Mouse (Mus musculus) brain, embryonic 14.5 days (tissue): ENCODE results near the gene Rhpn2. TPM values are rescaled to one million over a fixed set of nuclear protein-coding genes. Genes with fewer than 3 reads are reported as not detected.

Source experiments
- DNase-seq: peaks from one replicate; pipeline ENCODE4 v3.0.0-alpha.2; 2011; ENCODE audit warnings: low read depth
- CTCF ChIP-seq: fragments of 200-500 bp; IDR thresholded peaks from 2 replicates; pipeline ENCODE4 v1.5.1; 2012; ENCODE audit warnings: inconsistent platforms, mild to moderate bottlenecking, moderate library complexity, borderline replicate concordance; ENCODE audit not compliant: insufficient read depth, insufficient read length; ENCODE audit errors: extremely low read depth
- POLR2A ChIP-seq: fragments of 200-500 bp; IDR thresholded peaks from 2 replicates; pipeline ENCODE4 v1.6.1; 2012; ENCODE audit warnings: mild to moderate bottlenecking, inconsistent platforms, borderline replicate concordance; ENCODE audit not compliant: poor library complexity, insufficient read depth, insufficient read length, severe bottlenecking; ENCODE audit errors: extremely low read depth
- polyA plus RNA-seq: library from polyadenylated mRNA; depleted of rRNA; stranded (reverse); fragments of >200 nt; gene quantifications from 2 replicates; pipeline ENCODE4 v1.2.3, GENCODE M21; 2012

Rhpn2 gene
- polyA plus RNA-seq, 1 experiment = 2.5 TPM

DNA sequence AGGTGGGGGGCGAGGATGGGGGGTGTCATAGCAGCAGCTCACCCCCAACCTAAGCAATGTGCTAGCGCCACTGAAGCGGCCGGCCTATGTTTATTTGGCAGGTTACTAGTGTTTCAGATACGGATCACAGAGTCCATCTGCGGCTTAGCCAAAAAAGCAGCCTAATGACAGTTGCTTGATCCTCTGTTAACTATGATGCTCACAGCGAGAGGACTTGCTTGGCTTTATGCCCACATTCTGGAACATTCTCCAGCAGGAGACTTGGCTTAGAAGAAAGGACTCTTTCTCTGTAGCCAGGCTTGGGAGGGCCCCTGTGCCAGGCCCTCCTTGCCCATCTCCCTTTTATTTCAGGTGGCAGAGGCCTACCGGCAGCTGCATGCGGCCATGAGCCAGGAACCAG, 42.7 kb downstream of the Rhpn2 start:
- TF ChIP-seq POLR2A = no peak
- TF ChIP-seq CTCF = no peak
- DNase-seq = peak; percentile 68

DNA sequence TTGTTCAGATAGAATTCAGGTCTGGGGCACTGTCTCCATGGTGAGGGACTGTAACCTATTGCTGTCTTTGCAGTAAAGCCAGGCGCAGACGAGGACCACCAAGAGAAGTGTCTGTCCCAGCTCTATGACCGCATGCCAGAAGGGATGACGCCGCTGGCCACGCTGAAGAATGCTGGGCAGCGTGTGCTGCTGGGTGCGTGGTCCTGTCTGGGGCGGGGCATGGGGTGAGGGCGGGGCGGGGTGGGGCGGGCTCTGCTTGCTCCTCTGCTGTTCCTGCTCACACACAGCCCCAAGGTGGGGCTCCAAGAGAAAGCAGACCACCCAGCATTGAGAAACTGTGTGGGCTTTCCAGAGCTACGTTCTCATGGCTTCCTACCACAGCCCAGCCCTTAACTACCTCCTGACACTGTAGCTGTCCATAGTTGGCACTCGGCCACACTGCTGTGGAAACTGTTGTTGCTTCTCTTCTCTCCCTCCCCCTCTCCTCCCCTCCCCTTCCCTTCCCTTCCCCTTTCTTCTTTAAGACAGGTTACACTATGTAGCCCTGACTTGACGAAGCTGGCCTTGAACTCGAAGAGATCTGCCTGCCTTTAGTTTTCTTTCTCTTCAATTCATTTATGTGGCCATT, 45.6 kb downstream of the Rhpn2 start:
- DNase-seq = peak; percentile 28
- TF ChIP-seq POLR2A (no peak), CTCF (no peak)

DNA sequence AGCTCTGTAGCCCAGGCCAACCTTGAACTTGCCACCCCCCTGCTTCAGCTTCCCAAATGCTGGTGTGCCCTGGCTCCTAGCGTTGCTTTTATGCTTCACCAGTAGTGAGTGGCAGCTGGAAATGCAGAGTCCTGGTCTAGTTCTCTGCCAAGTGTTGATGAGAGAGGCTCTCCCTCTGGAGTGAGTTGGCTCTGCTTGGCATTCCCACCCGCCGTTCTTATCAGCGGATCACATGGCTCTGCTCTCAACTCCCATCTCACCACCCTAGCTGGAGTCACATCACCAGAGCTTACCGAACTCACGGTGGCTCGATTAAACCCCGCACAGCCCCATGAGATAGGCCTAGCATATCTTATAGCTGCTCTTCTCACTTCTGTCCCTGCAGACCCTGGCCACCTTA, 46.4 kb downstream of the Rhpn2 start:
- TF ChIP-seq CTCF (no peak), POLR2A (no peak)
- no peak for DNase-seq

DNA sequence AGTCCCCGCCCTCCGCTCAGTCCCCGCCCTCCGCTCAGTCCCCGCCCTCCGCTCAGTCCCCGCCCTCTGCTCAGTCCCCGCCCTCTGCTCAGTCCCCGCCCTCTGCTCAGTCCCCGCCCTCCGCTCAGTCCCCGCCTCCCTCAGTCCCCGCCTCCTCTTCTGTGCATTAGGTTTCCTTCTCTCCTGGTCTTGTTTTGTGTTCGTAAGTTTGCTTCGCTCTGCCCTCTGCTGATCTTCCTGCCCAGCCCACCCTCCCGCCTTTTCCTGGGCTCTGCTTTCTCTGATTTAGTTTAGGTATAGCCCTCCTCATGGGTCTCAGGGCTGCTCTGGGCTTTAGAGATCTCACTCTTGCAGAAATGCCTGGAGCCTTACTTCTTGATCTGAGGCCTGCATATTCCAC, 47.9 kb downstream of the Rhpn2 start:
- no peak for DNase-seq
- TF ChIP-seq CTCF (no peak), POLR2A (no peak)

DNA sequence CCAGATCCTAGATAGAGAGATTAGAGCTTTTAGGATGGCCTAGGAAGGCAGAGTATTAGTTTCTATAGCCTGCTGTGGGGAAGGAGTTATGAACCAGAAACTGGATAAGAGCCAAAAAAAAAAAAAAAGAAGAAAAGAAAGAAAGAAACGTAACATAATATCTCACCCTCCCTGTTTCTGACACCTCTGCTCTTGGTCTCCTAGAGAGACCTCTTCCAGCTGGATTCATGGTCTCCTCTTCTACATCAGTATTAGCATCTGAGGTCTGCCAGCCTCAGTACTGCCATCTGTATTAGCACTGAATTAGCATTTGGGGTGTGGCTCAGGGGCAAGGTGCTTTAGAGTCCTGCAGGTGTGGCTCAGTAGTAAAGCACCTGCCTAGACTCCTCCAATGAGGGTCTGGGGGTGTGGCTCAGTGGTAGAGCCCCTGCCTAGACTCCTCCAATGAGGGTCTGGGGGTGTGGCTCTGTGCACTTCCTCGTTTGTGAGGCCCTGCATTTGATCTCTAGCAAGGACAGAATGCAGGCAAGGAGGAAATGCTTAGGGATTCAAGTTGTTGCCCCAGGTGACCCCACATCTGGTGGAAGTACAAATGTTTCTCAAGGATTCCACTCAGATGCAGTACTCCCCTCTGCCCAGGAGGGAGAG, 48.9 kb downstream of the Rhpn2 start:
- TF ChIP-seq CTCF = no peak
- no peak for TF ChIP-seq POLR2A
- DNase-seq = no peak

DNA sequence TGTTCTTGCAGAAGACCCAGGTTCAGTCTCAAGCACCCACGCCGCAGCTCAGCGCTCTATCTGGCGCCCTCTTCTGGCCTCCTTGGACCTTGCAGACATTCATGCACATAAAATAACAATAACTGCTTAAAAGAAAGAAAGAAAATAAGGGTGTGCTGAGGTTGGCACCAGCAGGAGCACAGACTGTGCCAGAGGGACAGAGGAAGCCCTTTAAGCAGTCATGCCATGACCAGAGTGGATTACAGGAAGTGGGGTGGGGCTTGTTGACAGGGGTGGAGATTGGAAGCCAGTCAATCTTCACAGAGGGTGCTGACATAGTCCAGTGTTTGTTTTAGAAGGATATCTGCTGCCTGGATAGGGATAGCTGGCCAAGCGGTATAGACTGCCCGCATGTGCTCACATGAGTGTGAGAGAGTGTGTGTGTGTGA, 52.6 kb downstream of the Rhpn2 start:
- TF ChIP-seq POLR2A (no peak), CTCF (peak; percentile 43; the same call in 1 of the 2 replicates)
- no peak for DNase-seq

DNA sequence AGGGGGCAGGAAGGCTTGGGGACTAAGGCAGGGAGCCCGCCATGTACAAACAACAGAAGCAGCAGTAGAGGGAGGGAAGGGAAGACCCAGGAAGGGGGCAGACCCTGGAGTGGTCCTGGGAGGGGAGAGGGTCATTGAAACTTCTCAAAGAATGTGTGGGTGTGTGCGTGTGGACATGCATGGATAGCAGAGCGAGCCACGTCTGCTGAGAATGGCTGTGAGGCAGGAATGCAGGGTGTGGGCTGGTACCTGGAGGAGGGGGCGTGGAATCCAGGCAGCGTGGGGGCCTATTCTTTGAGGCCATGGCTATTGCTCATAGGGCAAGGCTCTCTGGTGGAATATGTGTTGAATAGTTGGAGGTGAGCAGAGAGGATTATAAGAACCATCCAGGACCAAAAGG, 54.7 kb downstream of the Rhpn2 start:
- DNase-seq = no peak
- TF ChIP-seq POLR2A = no peak
- no peak for TF ChIP-seq CTCF

DNA sequence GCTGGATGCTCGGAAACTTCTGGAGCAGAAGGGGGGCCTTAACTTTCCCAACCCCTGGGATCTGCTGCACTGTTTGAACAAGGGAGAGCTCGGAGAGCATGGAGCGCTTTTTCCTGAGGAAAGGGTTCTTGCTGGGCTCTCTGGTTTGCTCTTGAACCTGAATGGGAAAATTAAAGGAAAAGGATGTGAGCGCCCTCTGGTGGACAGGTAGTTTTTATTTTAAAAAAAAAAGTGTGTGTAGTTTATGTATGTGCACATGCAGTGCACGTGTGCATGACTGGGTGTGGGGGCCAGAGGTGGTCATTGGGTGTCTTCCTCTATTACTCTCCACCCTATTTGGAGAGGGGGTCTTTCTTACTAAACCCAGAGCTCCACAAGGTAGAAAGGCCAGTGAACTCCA, 59.0 kb downstream of the Rhpn2 start:
- TF ChIP-seq POLR2A (no peak), CTCF (peak; percentile 30; the same call in 1 of the 2 replicates)
- no peak for DNase-seq

DNA sequence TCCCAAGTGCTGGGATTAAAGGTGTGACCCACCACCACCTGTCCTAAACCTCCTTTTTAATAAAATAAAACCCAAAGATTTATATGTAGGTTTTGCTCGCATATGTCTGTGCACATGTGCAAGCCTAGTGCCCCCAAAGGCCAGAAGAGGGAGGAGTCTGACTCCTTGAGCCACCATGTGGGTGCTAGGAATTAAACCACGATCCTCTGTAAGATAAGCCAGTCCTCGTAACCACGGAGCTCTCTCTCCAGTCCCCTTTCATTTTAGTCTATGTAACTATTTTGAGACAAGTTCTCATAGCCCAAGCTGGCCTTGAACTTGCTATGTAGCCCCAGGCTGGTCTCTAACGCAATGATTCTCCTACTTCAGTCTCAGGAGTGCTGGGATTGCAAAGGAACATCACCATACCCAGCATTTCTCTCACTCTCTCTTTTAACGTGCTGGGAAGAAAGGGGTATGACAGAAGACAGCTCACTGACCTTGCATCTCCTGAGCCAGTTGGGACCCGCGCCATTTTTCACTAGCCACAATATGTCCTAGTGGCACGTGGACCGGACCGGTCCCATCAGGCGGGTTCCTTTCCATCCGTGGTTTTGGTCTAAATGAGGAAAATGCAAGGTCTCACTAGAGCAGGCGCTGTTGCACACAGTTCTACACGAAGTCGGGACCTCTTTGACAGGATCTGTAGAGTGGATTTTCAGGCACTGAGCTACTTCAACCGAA, 61.9 kb downstream of the Rhpn2 start:
- no peak for DNase-seq

DNA sequence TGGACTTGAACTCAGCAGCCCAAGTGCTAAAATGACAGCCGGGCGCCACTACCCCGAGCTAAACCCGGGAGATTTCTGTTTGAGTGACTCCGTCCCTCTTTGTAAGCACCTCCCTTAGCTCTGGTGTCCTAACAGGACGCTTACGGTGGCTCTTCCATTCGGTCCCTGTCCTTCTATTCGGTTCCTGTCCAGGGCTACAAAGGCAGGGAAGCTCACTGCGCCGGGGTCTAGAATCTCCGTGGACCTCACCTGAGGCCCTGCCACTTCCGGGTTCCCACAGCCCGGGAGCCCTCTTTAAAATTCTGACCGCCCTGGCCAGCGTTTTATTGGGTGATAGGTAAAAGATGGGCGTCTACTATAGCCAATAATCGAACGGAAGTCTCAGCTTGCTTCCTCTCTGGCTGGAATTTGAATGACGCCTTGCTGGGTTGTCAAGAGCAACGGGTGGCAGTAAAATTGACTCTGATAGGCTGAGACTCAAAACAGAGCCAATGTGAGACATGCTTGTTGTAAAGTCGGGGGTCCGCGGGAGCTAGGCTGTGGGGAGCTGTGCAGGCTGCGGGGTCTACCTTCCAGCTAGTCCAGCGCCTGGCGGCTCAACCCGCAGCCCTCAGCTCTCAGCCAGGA, 62.7 kb downstream of the Rhpn2 start, which contains the start of the genes Faap24 and Cep89:
Gene Faap24, minus strand, starts transcription at position 295 of the 627 bp plus-strand sequence.
Gene Cep89, plus strand, starts transcription at position 494 of the 627 bp plus-strand sequence.
- TF ChIP-seq POLR2A (peak; percentile 63; the same call in 1 of the 2 replicates), CTCF (no peak)
- DNase-seq = peak; percentile 99

More for the DNA sequence above, 61.9 kb downstream of the Rhpn2 start:
- no peak for TF ChIP-seq CTCF
- no peak for TF ChIP-seq POLR2A

DNA sequence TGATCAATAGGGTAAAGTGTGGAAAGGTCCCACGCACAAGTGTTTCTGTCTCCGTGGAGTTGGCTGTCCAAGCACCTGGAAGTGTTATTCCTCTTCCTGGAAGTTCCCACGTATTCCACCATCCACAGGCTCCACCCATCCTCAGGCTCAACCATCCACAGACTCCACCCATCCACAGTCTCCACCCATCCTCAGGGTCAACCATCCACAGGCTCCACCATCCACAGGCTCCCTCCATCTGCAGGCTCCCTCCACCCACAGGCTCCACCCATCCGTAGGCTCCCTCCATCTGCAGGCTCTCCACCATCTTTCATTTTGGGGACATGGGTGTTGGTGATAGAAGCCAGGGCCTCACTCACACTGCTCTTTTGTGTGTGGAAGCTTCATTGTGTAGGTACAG, 67.2 kb downstream of the Rhpn2 start:
- DNase-seq = no peak
- TF ChIP-seq CTCF (no peak), POLR2A (no peak)

DNA sequence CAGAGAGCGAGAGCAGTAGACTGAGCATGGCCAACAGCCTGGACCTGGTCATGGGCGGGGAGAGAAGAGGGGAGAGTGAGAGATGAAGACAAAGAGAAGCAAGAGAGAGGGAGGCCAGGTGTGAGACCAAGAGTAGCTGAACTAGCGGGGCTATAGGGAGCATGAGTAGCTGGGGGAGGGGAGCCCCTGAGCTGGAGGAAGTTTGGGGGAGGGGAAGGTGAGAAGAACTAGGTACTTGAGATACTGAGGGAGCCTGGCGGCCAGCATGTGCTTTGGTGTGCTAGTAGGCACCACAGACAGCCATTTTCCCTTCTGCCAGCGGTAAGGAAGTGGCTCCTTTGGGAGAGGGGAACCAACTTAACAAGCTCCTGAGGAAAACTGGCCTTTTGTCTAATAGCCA, 81.3 kb downstream of the Rhpn2 start:
- no peak for TF ChIP-seq CTCF
- TF ChIP-seq POLR2A = no peak
- DNase-seq = no peak
